Mouse (Mus musculus): Measurements from ENCODE around the gene Ifna4.

DNA sequence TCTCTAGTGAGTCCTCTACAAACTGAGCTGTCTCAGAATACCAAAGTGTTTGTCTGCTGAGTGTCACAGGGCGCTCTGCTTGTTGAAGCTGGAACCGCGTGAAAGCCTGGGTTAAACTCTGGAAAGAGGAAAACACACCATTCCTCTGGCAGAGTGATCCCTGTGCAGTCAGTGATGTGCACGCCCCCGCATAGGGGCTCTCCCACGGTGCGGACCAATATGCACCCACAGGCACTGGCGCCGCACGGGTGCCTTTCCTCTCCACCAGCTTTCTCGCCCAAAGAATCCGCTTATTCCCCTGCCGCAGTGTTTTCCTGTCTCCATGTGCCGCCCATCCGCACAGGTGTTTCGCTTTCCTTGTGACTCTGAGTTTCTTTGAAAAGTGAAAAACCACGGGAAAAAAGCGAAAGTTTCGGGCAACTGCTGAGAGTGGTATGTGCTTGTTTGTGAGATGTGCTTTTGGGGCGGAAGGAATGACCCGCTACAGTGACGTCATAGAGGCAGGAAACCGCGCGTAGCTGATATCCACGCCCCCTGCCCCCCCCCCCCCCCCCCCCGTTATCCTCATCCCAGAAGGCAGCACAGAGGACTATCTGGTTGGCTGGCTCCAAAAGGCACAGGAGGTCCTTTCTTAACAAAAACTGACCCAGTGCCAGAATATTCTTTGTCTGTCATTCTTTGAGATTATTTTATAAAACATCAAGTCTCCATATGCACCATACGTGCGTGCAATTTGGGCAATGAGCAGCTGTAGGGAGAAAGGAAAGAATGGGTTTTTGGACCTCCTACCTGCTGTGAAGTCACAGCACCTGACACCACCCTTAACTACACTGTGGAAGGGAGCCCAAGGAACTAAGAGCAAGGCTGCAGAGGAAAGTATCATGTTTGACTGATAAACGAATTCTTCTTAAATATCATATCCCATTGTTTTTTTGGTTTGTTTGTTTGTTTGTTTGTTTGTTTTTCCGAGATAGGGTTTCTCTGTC is 26.6 kb downstream of the Ifna4 start:
- TF ChIP-seq CTCF (IDR thresholded peaks at IDR 0.05; ENCODE audit: low read depth, low read length) (no peak), POLR2A (IDR thresholded peaks at IDR 0.05; ENCODE audit: borderline replicate concordance, low read depth, low read length) (no peak)
